Mouse (Mus musculus) thymus, postnatal 4 days (tissue): ENCODE measurements around the gene Olfr694.
"Not testable (repeated sequence)": the region's sequence is repeated elsewhere in the genome, so short reads cannot be mapped to it uniquely, and the experiment has no call there.

Experiments used
- DNase-seq: peaks from one replicate; pipeline ENCODE4 v3.0.0; 2021

Olfr694 gene

GRCm38 (mm10) chr7:106691714-106692113 lies at the start of gene Olfr694:
Gene Olfr694 (minus strand): TSS chr7:106691814.
- DNase-seq = no peak

GRCm38 (mm10) chr7:106737028-106737427 lies 45.4 kb upstream of the Olfr694 start:
- no peak for DNase-seq

GRCm38 (mm10) chr7:106733717-106734116 lies 42.1 kb upstream of the Olfr694 start:
- DNase-seq = no peak

GRCm38 (mm10) chr7:106725654-106726053 lies 34.0 kb upstream of the Olfr694 start:
- not testable (repeated sequence) for DNase-seq

- DNase-seq = no peak
Observed at GRCm38 (mm10) chr7:106716296-106716695, 24.7 kb upstream of the Olfr694 start, which contains the start of gene Olfr695. Gene Olfr695 (minus strand): TSS chr7:106716396.

GRCm38 (mm10) chr7:106711463-106711862 lies 19.8 kb upstream of the Olfr694 start:
- DNase-seq = no peak

- not testable (repeated sequence) for DNase-seq
Observed at GRCm38 (mm10) chr7:106707705-106708104, 16.1 kb upstream of the Olfr694 start.

- DNase-seq = no peak
Observed at GRCm38 (mm10) chr7:106696891-106697290, 5.3 kb upstream of the Olfr694 start.

- no peak for DNase-seq
Observed at GRCm38 (mm10) chr7:106692976-106693375, 1.4 kb upstream of the Olfr694 start.

- no peak for DNase-seq
Observed at GRCm38 (mm10) chr7:106685382-106685781, 6.2 kb downstream of the Olfr694 start.

GRCm38 (mm10) chr7:106680484-106680883 lies 11.1 kb downstream of the Olfr694 start, which contains the start of gene Olfr693:
Gene Olfr693 (minus strand): TSS chr7:106680584.
- no peak for DNase-seq

- no peak for DNase-seq
Observed at GRCm38 (mm10) chr7:106652344-106652652, 39.3 kb downstream of the Olfr694 start.

GRCm38 (mm10) chr7:106651555-106652343 lies 39.9 kb downstream of the Olfr694 start:
- DNase-seq = no peak

GRCm38 (mm10) chr7:106649774-106650173 lies 41.8 kb downstream of the Olfr694 start:
- DNase-seq = no peak

GRCm38 (mm10) chr7:106645261-106645660 lies 46.4 kb downstream of the Olfr694 start:
- no peak for DNase-seq

- no peak for DNase-seq
Observed at GRCm38 (mm10) chr7:106644222-106644870, 47.3 kb downstream of the Olfr694 start.

GRCm38 (mm10) chr7:106640839-106641238 lies 50.8 kb downstream of the Olfr694 start:
- no peak for DNase-seq

- DNase-seq = no peak
Observed at GRCm38 (mm10) chr7:106635560-106635959, 56.1 kb downstream of the Olfr694 start.
